Mouse (Mus musculus) cortical plate, adult 2 months (tissue): ENCODE measurements around the gene Cyba. TPM values are rescaled to one million over a fixed set of nuclear protein-coding genes. Genes with fewer than 3 reads are reported as not detected.

Experiments
- H3K27ac ChIP-seq: fragments of 200-500 bp; 2 replicates; pipeline ENCODE4 v1.5.1; 2012; ENCODE audit warnings: low read length, control low read depth, inconsistent platforms; ENCODE audit not compliant: insufficient read depth
- H3K4me1 ChIP-seq: fragments of 200-500 bp; 2 replicates; pipeline ENCODE4 v1.6.1; 2011; ENCODE audit warnings: low read length; ENCODE audit not compliant: control insufficient read depth, insufficient read depth
- H3K4me3 ChIP-seq: fragments of 200-500 bp; 2 replicates; pipeline ENCODE4 v1.5.1; 2011; ENCODE audit warnings: mild to moderate bottlenecking, low read length, control low read depth; ENCODE audit not compliant: insufficient read depth
- CTCF ChIP-seq: fragments of 200-500 bp; IDR thresholded peaks from 2 replicates; pipeline ENCODE4 v1.5.1; 2011; ENCODE audit warnings: mild to moderate bottlenecking, control low read depth, low read length; ENCODE audit not compliant: insufficient read depth; ENCODE audit errors: extremely low read depth
- POLR2A ChIP-seq: fragments of 200-500 bp; IDR thresholded peaks from 2 replicates; pipeline ENCODE4 v1.6.1; 2011; ENCODE audit warnings: mild to moderate bottlenecking, low read length, control low read depth; ENCODE audit not compliant: insufficient read depth; ENCODE audit errors: extremely low read depth
- polyA plus RNA-seq: library from polyadenylated mRNA; depleted of rRNA; stranded (reverse); fragments of >200 nt; gene quantifications from 2 replicates; pipeline ENCODE4 v1.2.3, GENCODE M21; 2012; rRNA removed

Cyba gene
- polyA plus RNA-seq, 1 experiment: 19.8 TPM

GRCm38 (mm10) chr8:122398186-122398585 is 34.5 kb downstream of the Cyba start:
- TF ChIP-seq POLR2A (no peak), CTCF (no peak)
- Histone ChIP-seq H3K4me3 (no peak overlapping the region), H3K4me1 (no peaks in the 10 kb centered on the region), H3K27ac (no peak overlapping the region)

GRCm38 (mm10) chr8:122395291-122395690 is 37.4 kb downstream of the Cyba start:
- TF ChIP-seq CTCF (no peak), POLR2A (no peak)
- Histone ChIP-seq H3K4me1 (no peaks in the 10 kb centered on the region), H3K27ac (no peak overlapping the region), H3K4me3 (no peak overlapping the region)

DNA sequence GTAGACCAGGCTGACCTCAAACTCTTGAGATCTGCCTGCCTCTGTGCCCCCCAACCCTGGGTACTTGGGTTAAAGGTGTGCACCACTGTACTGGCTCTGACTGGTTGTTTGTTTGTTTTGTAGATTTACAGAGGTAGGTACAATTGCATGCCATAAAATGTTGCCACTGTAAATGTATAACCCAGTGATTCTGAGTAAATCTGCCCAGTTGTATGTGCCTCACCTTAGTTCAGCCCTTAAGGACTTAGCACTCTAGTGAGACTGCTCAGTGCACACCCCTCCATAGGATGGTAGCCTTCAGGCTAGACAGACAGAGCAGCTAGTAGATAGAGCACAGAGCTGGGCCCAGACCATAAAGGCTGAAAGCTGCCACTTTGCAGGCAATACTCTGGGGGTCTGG is 39.0 kb downstream of the Cyba start:
- no peak overlapping the region for H3K27ac ChIP-seq
- TF ChIP-seq POLR2A (no peak), CTCF (no peak)
- no peak overlapping the region for H3K4me3 ChIP-seq
- no peaks in the 10 kb centered on the region for H3K4me1 ChIP-seq

DNA sequence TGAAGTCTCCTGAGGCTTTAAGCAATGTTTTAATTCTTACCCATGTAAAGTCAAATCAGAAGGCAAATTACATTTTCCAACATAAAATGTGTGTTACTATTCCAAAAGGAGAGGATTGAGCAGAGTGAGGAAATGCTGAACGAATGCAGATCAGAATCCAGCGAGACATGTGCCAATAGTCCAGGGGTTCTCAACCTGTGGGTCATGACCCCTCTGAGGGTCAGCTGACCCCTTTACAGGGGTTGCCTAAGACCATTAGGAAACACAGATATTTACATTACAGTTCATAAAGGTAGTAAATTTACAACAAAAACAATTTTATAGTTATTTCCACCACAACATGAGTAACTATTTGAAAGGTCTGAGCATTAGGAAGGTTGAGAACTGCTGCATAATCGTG is 42.0 kb downstream of the Cyba start:
- Histone ChIP-seq H3K4me1 (no peaks in the 10 kb centered on the region), H3K27ac (no peak overlapping the region), H3K4me3 (no peak overlapping the region)
- TF ChIP-seq POLR2A (no peak), CTCF (no peak)

DNA sequence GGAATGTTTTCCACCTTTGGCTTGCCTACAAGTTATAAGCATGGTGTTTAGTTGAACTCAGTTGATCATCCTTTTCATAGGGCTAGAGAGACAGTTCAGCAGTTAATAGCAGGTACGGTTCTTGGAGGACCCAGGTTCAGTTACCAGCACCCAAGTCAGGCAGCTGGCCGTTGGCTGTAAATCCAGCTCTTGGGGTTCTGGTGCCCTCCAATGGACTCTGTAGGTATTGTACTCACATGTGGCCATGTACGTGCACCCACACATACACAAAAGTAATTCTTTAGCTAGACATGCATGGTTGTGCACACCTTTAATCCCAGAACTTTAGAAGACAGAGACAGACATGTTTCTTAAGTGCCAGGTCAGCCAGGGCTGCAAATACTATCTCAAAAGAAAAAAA is 43.4 kb downstream of the Cyba start:
- Histone ChIP-seq H3K27ac (no peak overlapping the region), H3K4me3 (no peak overlapping the region), H3K4me1 (no peaks in the 10 kb centered on the region)
- TF ChIP-seq CTCF: no peak
- TF ChIP-seq POLR2A: no peak

DNA sequence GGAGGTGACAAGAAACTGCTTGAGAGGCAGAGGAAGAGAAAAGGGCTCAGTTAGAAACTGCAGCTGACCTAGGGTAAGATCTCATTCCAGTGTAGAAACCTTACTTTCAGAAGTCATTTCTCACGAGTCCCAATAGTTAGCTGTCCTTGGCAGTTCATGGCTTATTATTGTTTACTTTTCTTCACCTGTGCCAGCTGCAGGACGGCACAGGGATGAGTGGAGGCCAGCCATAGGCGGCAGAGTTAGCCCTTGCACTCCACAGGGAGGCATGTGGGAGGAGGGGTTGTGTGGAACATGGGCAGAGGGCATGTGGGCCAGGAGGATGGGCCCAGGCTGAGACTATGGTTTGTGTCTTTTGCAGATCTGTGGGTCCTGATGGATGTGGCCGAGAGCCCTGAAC is 49.7 kb downstream of the Cyba start:
- H3K27ac ChIP-seq: no peak overlapping the region
- no peak overlapping the region for H3K4me3 ChIP-seq
- H3K4me1 ChIP-seq: peaks cover 2% of the 10 kb centered on the region; the same call in 1 of the 2 replicates
- TF ChIP-seq POLR2A (no peak), CTCF (no peak)

DNA sequence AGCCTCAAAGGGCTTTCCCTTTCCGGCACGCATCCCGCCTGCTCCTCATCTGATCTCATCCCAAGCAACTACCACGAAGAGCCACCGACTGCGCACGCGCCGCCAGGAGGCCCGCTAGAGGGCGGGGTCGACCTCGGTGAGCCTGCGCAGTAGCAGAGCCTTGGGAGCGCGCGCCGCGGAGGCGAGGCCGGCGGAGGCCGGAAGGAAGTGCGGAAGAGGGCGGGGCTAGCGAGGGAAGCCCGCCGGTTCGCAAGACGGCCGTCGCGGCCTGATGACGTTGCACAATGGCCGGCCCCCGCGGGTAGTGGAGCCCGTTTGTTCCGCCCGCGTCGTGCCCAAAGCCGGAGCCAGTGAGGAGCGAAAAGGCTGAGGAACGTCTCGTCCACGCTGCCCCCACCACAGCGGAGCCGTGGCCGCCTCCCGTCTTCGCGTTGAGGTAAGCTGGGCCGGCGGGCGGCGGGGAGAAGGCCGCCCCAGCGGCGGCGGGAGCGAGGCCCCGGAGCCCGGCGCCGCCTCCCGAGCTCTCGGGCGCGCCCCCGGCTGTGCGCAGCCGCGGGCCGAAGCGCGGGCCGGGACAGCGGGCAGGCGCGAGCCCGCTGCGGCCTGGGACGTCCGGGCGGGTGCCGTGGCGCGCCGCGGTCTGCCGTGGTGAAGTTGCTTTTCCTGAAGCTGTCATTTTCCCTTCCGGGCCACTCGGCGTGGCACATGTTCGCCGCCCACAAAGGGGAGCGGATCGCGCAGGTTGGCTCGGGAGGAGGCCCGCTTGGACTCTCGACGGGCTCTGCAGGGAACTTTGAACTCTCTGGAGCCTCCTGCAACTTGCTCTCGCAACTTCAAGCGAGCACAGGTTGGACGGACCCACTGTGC is 56.1 kb downstream of the Cyba start, which contains the start of gene Zc3h18:
Zc3h18 (plus strand) TSS at position 245 of the 867 bp plus-strand sequence.
- peaks cover 2% of the 10 kb centered on the region; the same call in 1 of the 2 replicates for H3K4me1 ChIP-seq
- H3K27ac ChIP-seq: peak within 1 kb of the TSS; percentile 70; the same call in 1 of the 2 replicates
- TF ChIP-seq POLR2A (peak; percentile 87), CTCF (no peak)
- peak within 1 kb of the TSS; percentile 64 for H3K4me3 ChIP-seq

DNA sequence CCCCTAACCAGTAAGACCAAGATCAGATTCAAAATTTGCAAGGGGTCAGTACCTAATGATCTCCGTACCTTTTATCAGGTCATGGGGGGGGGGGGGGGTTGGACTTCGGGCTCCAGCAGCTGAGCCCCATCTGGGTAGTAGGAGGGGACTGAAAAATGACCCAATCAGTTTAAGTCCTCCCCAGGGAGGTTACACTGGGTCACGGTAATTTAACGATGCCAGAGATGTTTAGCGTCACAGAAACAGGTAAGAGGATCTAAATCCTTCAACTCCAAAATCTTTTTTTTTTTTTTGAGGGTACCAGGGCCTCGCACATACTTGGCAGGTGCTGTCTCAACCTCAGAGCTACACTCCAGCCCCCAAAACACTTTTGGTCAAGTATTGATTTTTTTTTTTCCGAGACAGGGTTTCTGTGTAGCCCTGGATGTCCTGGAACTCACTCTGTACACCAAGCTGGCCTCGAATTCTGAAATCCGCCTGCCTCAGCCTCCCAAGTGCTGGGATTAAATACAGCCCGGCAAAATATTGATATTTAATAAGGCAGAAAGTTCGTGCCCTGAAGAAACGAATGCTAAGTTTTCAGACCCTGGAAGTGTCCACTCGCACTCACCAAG is 56.9 kb downstream of the Cyba start:
- TF ChIP-seq POLR2A (no peak), CTCF (no peak)
- Histone ChIP-seq H3K4me3 (peak overlapping the region; percentile 64), H3K27ac (no peak overlapping the region), H3K4me1 (no peaks in the 10 kb centered on the region; the same call in 1 of the 2 replicates)

DNA sequence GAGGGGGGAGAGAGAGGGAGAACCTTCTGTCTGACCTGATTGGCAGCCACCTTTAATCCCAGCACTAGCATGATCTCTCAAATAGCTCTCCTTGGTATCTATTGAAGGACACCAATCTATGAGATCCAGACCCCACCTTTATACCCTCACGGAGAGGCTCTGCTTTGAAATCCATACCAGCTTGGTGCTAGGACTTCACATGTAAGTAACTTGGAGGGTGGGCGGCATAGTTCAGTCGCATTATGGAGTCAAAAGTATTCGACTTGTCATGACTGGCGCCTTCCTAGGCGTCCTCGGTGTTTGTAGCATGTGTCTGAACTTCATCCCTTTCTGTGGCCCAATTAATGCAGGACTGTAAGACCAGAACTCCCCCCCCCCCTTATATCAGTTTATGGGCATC is 57.4 kb downstream of the Cyba start:
- TF ChIP-seq POLR2A (no peak), CTCF (no peak)
- no peak overlapping the region for H3K4me3 ChIP-seq
- H3K27ac ChIP-seq: no peak overlapping the region
- no peaks in the 10 kb centered on the region for H3K4me1 ChIP-seq

Other genes with a start within 250 kb of the Cyba start
- gene Zfpm1, start 150.8 kb downstream of the Cyba start, polyA plus RNA-seq: 32.1 and 39.0 TPM in 2 replicates
- gene Trhr2, start 72.2 kb downstream of the Cyba start, polyA plus RNA-seq: 4.0 and 5.5 TPM in 2 replicates
- gene Zc3h18, start 56.3 kb downstream of the Cyba start, polyA plus RNA-seq: 33.0 and 33.6 TPM in 2 replicates
- 0.21 and 0.36 TPM in 2 replicates for gene Il17c, start 10.9 kb downstream of the Cyba start, polyA plus RNA-seq
- gene Mvd, start 10.5 kb upstream of the Cyba start, polyA plus RNA-seq: 36.6 and 42.7 TPM in 2 replicates
- gene Snai3, start 27.8 kb upstream of the Cyba start, polyA plus RNA-seq: 0.93 and 1.2 TPM in 2 replicates
- gene Rnf166, start 43.1 kb upstream of the Cyba start, polyA plus RNA-seq: 68.2 and 76.8 TPM in 2 replicates
- 43.5 and 43.6 TPM in 2 replicates for gene Ctu2, start 43.2 kb upstream of the Cyba start, polyA plus RNA-seq
- 7.6 and 7.7 TPM in 2 replicates for gene Piezo1, start 118.4 kb upstream of the Cyba start, polyA plus RNA-seq
- gene Cdt1, start 135.1 kb upstream of the Cyba start, polyA plus RNA-seq: 2.8 and 3.2 TPM in 2 replicates
- gene Aprt, start 144.0 kb upstream of the Cyba start, polyA plus RNA-seq: 60.1 and 61.0 TPM in 2 replicates
- 7.2 and 8.8 TPM in 2 replicates for gene Galns, start 178.5 kb upstream of the Cyba start, polyA plus RNA-seq
- gene Trappc2l, start 178.7 kb upstream of the Cyba start, polyA plus RNA-seq: 133 and 157 TPM in 2 replicates
- not detected in 2 replicates for gene Pabpn1l, start 189.8 kb upstream of the Cyba start, polyA plus RNA-seq